Comparison of ENCODE assay signal across 14 mouse cellular contexts in genomic region chr4:111364199-111364598, GRCm38 (mm10). TPM values are rescaled to one million over a fixed set of nuclear protein-coding genes. Genes with fewer than 3 reads are reported as not detected.
"Had no signal": no experiment of that assay in that cellular context is flagged by ENCODE, and none has a peak within 500 bp of the region (broad histone marks: within the 10 kb centered on the region; RNA-seq: fewer than 3 reads in every experiment).

No protein-coding gene starts in this region.

- H3K27me3 ChIP-seq: liver, embryonic 13.5 days; midbrain, embryonic 13.5 days had no signal

- H3K27ac ChIP-seq: liver, embryonic 13.5 days; macrophage; midbrain, embryonic 13.5 days; stomach, postnatal 0 days had no signal

- H3K36me3 ChIP-seq: liver, embryonic 13.5 days; midbrain, embryonic 13.5 days had no signal

- DNase-seq: kidney, adult 18-20 months; kidney, adult 9 months; kidney, postnatal 14 days; kidney, postnatal 4 days; liver, embryonic 13.5 days; lung, embryonic 14.5 days; right cerebral cortex, postnatal 4 days; thymus, postnatal 25 days had no signal

- H3K9ac ChIP-seq: liver, embryonic 13.5 days; lung, embryonic 14.5 days; midbrain, embryonic 13.5 days had no signal

- ATAC-seq: intestine, embryonic 16.5 days; lung, postnatal 0 days; midbrain, embryonic 13.5 days had no signal

- H3K4me2 ChIP-seq: liver, embryonic 13.5 days; lung, embryonic 14.5 days; midbrain, embryonic 13.5 days had no signal

- H3K9me3 ChIP-seq: liver, embryonic 13.5 days; midbrain, embryonic 13.5 days had no signal

- H3K4me3 ChIP-seq: liver, embryonic 13.5 days; midbrain, embryonic 13.5 days had no signal

- H3K4me1 ChIP-seq: liver, embryonic 13.5 days; midbrain, embryonic 13.5 days had no signal

RNA-seq across cellular contexts. Expression of gene Bend5, which starts 50.6 kb away (rescaled TPM):
- total RNA-seq: megakaryocyte, adult 5-6 weeks had no signal
- polyA plus RNA-seq: macrophage had no signal
